10 mouse cellular contexts compared by ENCODE assay signal in the genomic region with DNA sequence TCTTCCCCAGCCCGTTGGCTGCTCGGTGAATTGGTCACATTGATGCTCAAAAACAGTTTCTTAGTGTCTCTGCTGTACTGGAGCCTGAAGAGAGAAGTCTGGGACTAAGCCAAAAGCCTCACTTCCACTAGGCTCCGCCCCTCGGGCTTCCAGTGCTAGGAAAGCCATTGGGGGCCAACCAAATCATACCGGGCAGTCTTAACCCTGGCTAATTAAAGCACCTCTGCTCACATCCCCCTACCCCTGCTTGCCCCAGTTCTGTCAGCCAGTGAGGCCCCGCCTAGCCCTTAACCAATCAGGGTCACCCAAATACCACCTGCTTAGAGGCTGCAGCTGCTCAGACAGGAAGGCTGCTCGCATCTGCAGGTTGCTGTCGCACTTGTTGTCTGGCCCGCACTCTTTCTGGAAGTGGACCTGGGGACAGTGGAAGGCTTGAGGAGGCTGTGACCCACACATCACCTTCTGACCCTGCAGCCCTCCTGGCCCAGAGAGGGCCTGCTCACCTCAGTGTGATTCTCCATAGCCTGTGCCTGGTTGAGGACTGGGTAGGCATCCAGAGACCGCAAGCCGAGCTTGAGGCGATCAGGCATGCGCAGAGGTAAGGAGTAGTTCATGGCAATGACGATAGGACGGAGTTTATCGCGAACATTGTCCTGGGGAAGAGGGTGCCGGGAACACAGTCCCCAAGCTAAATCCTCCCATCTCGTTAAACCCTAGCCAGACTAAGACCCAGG. TPM values are rescaled to one million over a fixed set of nuclear protein-coding genes. Genes with fewer than 3 reads are reported as not detected.
DNase-seq lines count a peak whose midpoint lies in the region; ATAC-seq and TF ChIP-seq lines count a peak whose summit lies in the region.
"Had no signal": no experiment of that assay in that cellular context is flagged by ENCODE, and none has a peak within 500 bp of the region (broad histone marks: within the 10 kb centered on the region; RNA-seq: fewer than 3 reads in every experiment).

No protein-coding gene starts in this region.

- H3K9ac ChIP-seq in hindbrain, embryonic 11.5 days (ENCODE audit: low read depth, low read length) = no peak overlapping the region
- H3K9ac ChIP-seq in hindbrain, postnatal 0 days (replicated peaks; ENCODE audit: low read length) = no peak overlapping the region; the same call in 1 of the 2 replicates
- H3K9ac ChIP-seq: stomach, embryonic 15.5 days had no signal

- ATAC-seq in hindbrain, embryonic 11.5 days (ENCODE audit: low FRiP score) = no peak
- ATAC-seq in hindbrain, postnatal 0 days = peak; percentile 69

- peaks cover 13% of the 10 kb centered on the region for H3K4me1 ChIP-seq in hindbrain, embryonic 10.5 days (replicated peaks)
- H3K4me1 ChIP-seq in hindbrain, embryonic 11.5 days (replicated peaks; ENCODE audit: control insufficient read depth, insufficient read depth, low read length) = no peaks in the 10 kb centered on the region
- H3K4me1 ChIP-seq in hindbrain, postnatal 0 days (ENCODE audit: insufficient read depth, low read length) = no peaks in the 10 kb centered on the region
- H3K4me1 ChIP-seq: stomach, embryonic 15.5 days had no signal

- 27% methylated on average over 19 of the region's 19 CpGs for WGBS in hindbrain, embryonic 10.5 days
- 23% methylated on average over 19 of the region's 19 CpGs for WGBS in hindbrain, embryonic 11.5 days
- WGBS in hindbrain, postnatal 0 days = 34% methylated on average over 19 of the region's 19 CpGs

- H3K27ac ChIP-seq in hindbrain, embryonic 10.5 days = no peak overlapping the region
- no peak overlapping the region for H3K27ac ChIP-seq in hindbrain, embryonic 11.5 days (ENCODE audit: low read depth, low read length)
- no peak overlapping the region; the same call in 1 of the 2 replicates for H3K27ac ChIP-seq in hindbrain, postnatal 0 days
- H3K27ac ChIP-seq: stomach, embryonic 15.5 days had no signal

- H3K4me2 ChIP-seq in hindbrain, embryonic 11.5 days (replicated peaks; ENCODE audit: low read depth, low read length) = no peak overlapping the region
- no peak overlapping the region for H3K4me2 ChIP-seq in hindbrain, postnatal 0 days (ENCODE audit: low read depth, low read length)
- H3K4me2 ChIP-seq: stomach, embryonic 15.5 days had no signal

- H3K9me3 ChIP-seq in hindbrain, embryonic 10.5 days = no peaks in the 10 kb centered on the region
- no peaks in the 10 kb centered on the region for H3K9me3 ChIP-seq in hindbrain, embryonic 11.5 days (ENCODE audit: control insufficient read depth, low read length)
- no peaks in the 10 kb centered on the region for H3K9me3 ChIP-seq in hindbrain, postnatal 0 days (ENCODE audit: low read length)
- H3K9me3 ChIP-seq: stomach, embryonic 15.5 days had no signal

- no peak for DNase-seq in hindbrain, embryonic 10.5 days (ENCODE audit: low spot score)
- DNase-seq in hindbrain, embryonic 11.5 days (ENCODE audit: low spot score) = no peak
- peak; percentile 32 for DNase-seq in embryo, embryonic 10.5 days (ENCODE audit: low spot score)
- peak; percentile 42 for DNase-seq in hindbrain, postnatal 0 days (ENCODE audit: low spot score)
- peak; percentile 88 for DNase-seq in retina, postnatal 1 day
- DNase-seq in layer of hippocampus, adult 9-10 months (ENCODE audit: low spot score) = no peak
- no peak for DNase-seq in yolk sac, embryonic 10.5 days (ENCODE audit: low spot score)
- DNase-seq in gastrocnemius, postnatal 10 days = no peak
- DNase-seq: lung, postnatal 36 days had no signal

- TF ChIP-seq CTCF in hindbrain, postnatal 0 days (IDR thresholded peaks at IDR 0.05; ENCODE audit: low read depth) = no peak

- H3K36me3 ChIP-seq in hindbrain, embryonic 10.5 days = peaks cover 14% of the 10 kb centered on the region; the same call in 1 of the 2 replicates
- no peaks in the 10 kb centered on the region for H3K36me3 ChIP-seq in hindbrain, embryonic 11.5 days (ENCODE audit: control insufficient read depth, insufficient read depth, low read length)
- peaks cover 18% of the 10 kb centered on the region; the same call in 1 of the 2 replicates for H3K36me3 ChIP-seq in hindbrain, postnatal 0 days (ENCODE audit: insufficient read depth, low read length)
- H3K36me3 ChIP-seq: stomach, embryonic 15.5 days had no signal

- H3K4me3 ChIP-seq in hindbrain, embryonic 10.5 days = peak overlapping the region; percentile 12; the same call in 1 of the 2 replicates
- no peak overlapping the region for H3K4me3 ChIP-seq in hindbrain, embryonic 11.5 days (ENCODE audit: low read depth, low read length)
- H3K4me3 ChIP-seq in hindbrain, postnatal 0 days (ENCODE audit: low read length) = no peak overlapping the region
- H3K4me3 ChIP-seq: stomach, embryonic 15.5 days had no signal

- H3K27me3 ChIP-seq in hindbrain, embryonic 10.5 days (ENCODE audit: insufficient read depth, poor library complexity, severe bottlenecking) = peaks cover 33% of the 10 kb centered on the region
- H3K27me3 ChIP-seq in hindbrain, embryonic 11.5 days (ENCODE audit: control insufficient read depth, insufficient read depth, low read length) = no peaks in the 10 kb centered on the region; the same call in 1 of the 2 replicates
- no peaks in the 10 kb centered on the region for H3K27me3 ChIP-seq in hindbrain, postnatal 0 days (ENCODE audit: insufficient read depth, low read length)
- H3K27me3 ChIP-seq: stomach, embryonic 15.5 days had no signal

RNA-seq across cellular contexts. Expression of gene Pdk2, which starts 15.8 kb away (rescaled TPM):
- polyA plus RNA-seq in hindbrain, embryonic 10.5 days (2016; fragmentation: Nextera tagmentation; extraction: Ambion mirVana) = 10.7 and 15.2 TPM in 2 replicates
- polyA plus RNA-seq in hindbrain, embryonic 11.5 days (2014; fragmentation: Nextera tagmentation; extraction: Ambion mirVana) = 12.5 and 13.0 TPM in 2 replicates
- 25.0 and 32.0 TPM in 2 replicates for total RNA-seq in hindbrain, postnatal 0 days (2014; rRNA removed)
- 46.8 and 49.0 TPM in 2 replicates for polyA plus RNA-seq in hindbrain, postnatal 0 days (2015; fragmentation: Nextera tagmentation; extraction: Ambion mirVana)
- total RNA-seq in gastrocnemius, postnatal 10 days (2021) = 100 to 1,000 TPM; 345 to 347 TPM

RNA-seq across cellular contexts. Expression of gene Itga3, which starts 19.7 kb away (rescaled TPM):
- 5.7 and 6.7 TPM in 2 replicates for polyA plus RNA-seq in hindbrain, embryonic 10.5 days (2016; fragmentation: Nextera tagmentation; extraction: Ambion mirVana)
- polyA plus RNA-seq in hindbrain, embryonic 11.5 days (2014; fragmentation: Nextera tagmentation; extraction: Ambion mirVana) = 4.2 and 4.4 TPM in 2 replicates
- 55.4 and 68.8 TPM in 2 replicates for total RNA-seq in hindbrain, postnatal 0 days (2014; rRNA removed)
- 13.2 and 14.4 TPM in 2 replicates for polyA plus RNA-seq in hindbrain, postnatal 0 days (2015; fragmentation: Nextera tagmentation; extraction: Ambion mirVana)
- total RNA-seq in gastrocnemius, postnatal 10 days (2021) = 1 to 10 TPM; 3.4 to 4.6 TPM

RNA-seq across cellular contexts. Expression of gene Samd14, which starts 47.3 kb away (rescaled TPM):
- polyA plus RNA-seq in hindbrain, embryonic 10.5 days (2016; fragmentation: Nextera tagmentation; extraction: Ambion mirVana) = 38.8 and 71.5 TPM in 2 replicates
- polyA plus RNA-seq in hindbrain, embryonic 11.5 days (2014; fragmentation: Nextera tagmentation; extraction: Ambion mirVana) = 46.1 and 47.6 TPM in 2 replicates
- 216 and 223 TPM in 2 replicates for total RNA-seq in hindbrain, postnatal 0 days (2014; rRNA removed)
- 128 and 137 TPM in 2 replicates for polyA plus RNA-seq in hindbrain, postnatal 0 days (2015; fragmentation: Nextera tagmentation; extraction: Ambion mirVana)
- total RNA-seq in gastrocnemius, postnatal 10 days (2021) = 1 to 10 TPM; 3.5 to 6.1 TPM

Comparison
In these comparisons a context has a peak if more than half of its experiments do, and no peak if none do; other contexts are left out.
1. DNase-seq: peak in embryo, embryonic 10.5 days (single experiment), hindbrain, postnatal 0 days (single experiment) and retina, postnatal 1 day (single experiment); none in hindbrain, embryonic 10.5 days (single experiment), hindbrain, embryonic 11.5 days (single experiment), layer of hippocampus, adult 9-10 months (single experiment), yolk sac, embryonic 10.5 days (single experiment) and gastrocnemius, postnatal 10 days (single experiment).